Mouse (Mus musculus) lung, embryonic 16.5 days (tissue): ENCODE results near the gene Nsun3. TPM values are rescaled to one million over a fixed set of nuclear protein-coding genes. Genes with fewer than 3 reads are reported as not detected.
"Not testable (repeated sequence)": the region's sequence is repeated elsewhere in the genome, so short reads cannot be mapped to it uniquely, and the experiment has no call there.

Source experiments
- ATAC-seq: fragments of 200-750 bp; cut with Nextera tagmentation; 2 replicates; pipeline ENCODE4 v1.8.0; 2017; ENCODE audit warnings: low read depth, mild to moderate bottlenecking, moderate library complexity
- H3K27ac ChIP-seq: fragments of 300-500 bp; sonication (generic); 2 replicates; pipeline ENCODE4 v1.5.1; 2014; ENCODE audit warnings: mild to moderate bottlenecking, control low read depth, low read length
- H3K27me3 ChIP-seq: fragments of 300-500 bp; sonication (generic); 2 replicates; pipeline ENCODE4 v1.6.1; 2014; ENCODE audit warnings: low read depth, low read length, mixed read lengths; ENCODE audit not compliant: control insufficient read depth, insufficient read depth
- H3K36me3 ChIP-seq: fragments of 300-500 bp; sonication (generic); 2 replicates; pipeline ENCODE4 v1.6.1; 2014; ENCODE audit warnings: low read length; ENCODE audit not compliant: control insufficient read depth, insufficient read depth
- H3K4me1 ChIP-seq: fragments of 300-500 bp; sonication (generic); replicated peaks from 2 replicates; pipeline ENCODE4 v1.6.1; 2014; ENCODE audit warnings: low read length, mixed read lengths; ENCODE audit not compliant: control insufficient read depth, insufficient read depth
- H3K4me2 ChIP-seq: fragments of 300-500 bp; sonication (generic); 2 replicates; pipeline ENCODE4 v1.6.1; 2014; ENCODE audit warnings: low read depth, low read length, control low read depth
- H3K4me3 ChIP-seq: fragments of 300-500 bp; sonication (generic); 2 replicates; pipeline ENCODE4 v1.5.1; 2014; ENCODE audit warnings: mild to moderate bottlenecking, low read length, control low read depth
- H3K9ac ChIP-seq: fragments of 300-500 bp; sonication (generic); 2 replicates; pipeline ENCODE4 v1.6.1; 2014; ENCODE audit warnings: low read length, control low read depth
- H3K9me3 ChIP-seq: fragments of 300-500 bp; sonication (generic); 2 replicates; pipeline ENCODE4 v1.6.1; 2016; ENCODE audit warnings: low read length; ENCODE audit not compliant: control insufficient read depth
- WGBS: fragments of 180-500 bp; shearing (Covaris S2); extraction: QIAGEN DNeasy Blood & Tissue Kit; methylation state at CpG from one replicate; pipeline ENCODE4 v1.1.7; 2014; 5-methylcytosine and 5-hydroxymethylcytosine counted together
- microRNA-seq: library from miRNA; unstranded; fragments of <30 nt; microRNA quantifications from one replicate; pipeline ENCODE4, GENCODE M21; 2016
- polyA plus RNA-seq: library from polyadenylated mRNA; unstranded; fragments of >200 nt; fragmentation: Nextera tagmentation; extraction: Ambion mirVana; gene quantifications from 2 replicates; pipeline ENCODE4 v1.2.1, GENCODE M21; 2015

The Nsun3 gene
- polyA plus RNA-seq, 1 experiment from 2014 or later: 10.4 TPM

DNA sequence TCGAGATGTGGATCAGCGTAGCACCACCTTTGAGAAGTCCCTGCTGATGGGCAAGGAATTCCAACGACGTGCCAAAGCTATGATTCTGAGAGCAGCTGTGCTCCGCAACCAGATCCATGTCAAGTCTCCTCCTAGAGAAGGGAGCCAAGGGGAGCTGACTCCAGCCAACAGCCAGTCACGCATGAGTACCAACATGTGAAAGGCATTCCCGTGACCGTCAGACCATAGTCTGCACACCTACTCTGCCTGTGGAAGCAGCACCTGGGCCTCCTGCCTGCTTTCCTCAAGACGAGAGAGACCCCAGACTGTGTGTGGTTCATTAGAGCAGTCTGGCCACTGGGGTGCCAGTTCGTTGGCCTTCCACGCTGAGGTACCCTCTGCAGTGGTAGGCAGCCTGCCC, 68.4 kb downstream of the Nsun3 start:
- H3K4me3 ChIP-seq, H3K9ac ChIP-seq, H3K36me3 ChIP-seq, H3K9me3 ChIP-seq, H3K4me2 ChIP-seq, H3K4me1 ChIP-seq, H3K27me3 ChIP-seq, H3K27ac ChIP-seq, ATAC-seq: not testable (repeated sequence)
- 78% methylated on average over 8 of the region's 11 CpGs for WGBS

- H3K4me2 ChIP-seq: no peak overlapping the region
These were observed 96.2 kb downstream of the Nsun3 start for GRCm38 (mm10) chr16:62690436-62690835.

GRCm38 (mm10) chr16:62686073-62686472, 100.5 kb downstream of the Nsun3 start:
- no peak overlapping the region for H3K4me2 ChIP-seq

More at GRCm38 (mm10) chr16:62690436-62690835, 96.2 kb downstream of the Nsun3 start:
- ATAC-seq: no peak
- no peaks in the 10 kb centered on the region for H3K27me3 ChIP-seq
- no peak overlapping the region for H3K4me3 ChIP-seq
- no peak overlapping the region for H3K27ac ChIP-seq
- H3K4me1 ChIP-seq: no peaks in the 10 kb centered on the region
- H3K36me3 ChIP-seq: no peaks in the 10 kb centered on the region
- WGBS: 77% methylated on average over 8 of the region's 8 CpGs
- H3K9ac ChIP-seq: no peak overlapping the region
- no peaks in the 10 kb centered on the region for H3K9me3 ChIP-seq

GRCm38 (mm10) chr16:62685494-62685893, 101.1 kb downstream of the Nsun3 start:
- no peaks in the 10 kb centered on the region for H3K27me3 ChIP-seq
- WGBS: 64% methylated on average over 4 of the region's 4 CpGs
- H3K27ac ChIP-seq: no peak overlapping the region
- ATAC-seq: no peak
- H3K36me3 ChIP-seq: no peaks in the 10 kb centered on the region
- no peaks in the 10 kb centered on the region for H3K9me3 ChIP-seq
- H3K4me1 ChIP-seq: no peaks in the 10 kb centered on the region
- no peak overlapping the region for H3K4me3 ChIP-seq
- no peak overlapping the region for H3K9ac ChIP-seq
- no peak overlapping the region for H3K4me2 ChIP-seq

More at GRCm38 (mm10) chr16:62686073-62686472, 100.5 kb downstream of the Nsun3 start:
- H3K9me3 ChIP-seq: no peaks in the 10 kb centered on the region
- no peak for ATAC-seq
- no peaks in the 10 kb centered on the region for H3K36me3 ChIP-seq
- no peaks in the 10 kb centered on the region for H3K4me1 ChIP-seq
- H3K27me3 ChIP-seq: no peaks in the 10 kb centered on the region
- no peak overlapping the region for H3K27ac ChIP-seq
- 54% methylated on average over 2 of the region's 2 CpGs for WGBS
- H3K9ac ChIP-seq: no peak overlapping the region
- H3K4me3 ChIP-seq: no peak overlapping the region

Small RNA genes within 50 kb of the gene (microRNA-seq; reads per million reads assigned to microRNA genes)
- not detected for gene Gm25986

Other genes starting within 250 kb of the Nsun3 start
- 4.2 and 5.0 TPM in 2 replicates for gene Stx19, start 27.9 kb upstream of the Nsun3 start, polyA plus RNA-seq
- 20.8 and 22.4 TPM in 2 replicates for gene Arl13b, start 60.2 kb upstream of the Nsun3 start, polyA plus RNA-seq
- gene Pros1, start 67.5 kb upstream of the Nsun3 start, polyA plus RNA-seq: 74.4 and 79.7 TPM in 2 replicates